Mouse (Mus musculus) olfactory bulb, adult 2 months (tissue): Measurements from ENCODE around the gene Crtc1.

Source experiments
- CTCF ChIP-seq: fragments of 200-500 bp; IDR thresholded peaks from 2 replicates; pipeline ENCODE4 v1.5.1; 2012; ENCODE audit warnings: low read depth, mild to moderate bottlenecking, low read length, moderate library complexity; ENCODE audit not compliant: insufficient read depth
- POLR2A ChIP-seq: fragments of 200-500 bp; IDR thresholded peaks from 2 replicates; pipeline ENCODE4 v1.6.1; 2012; ENCODE audit warnings: mild to moderate bottlenecking, low read depth, low read length, moderate library complexity; ENCODE audit not compliant: insufficient read depth

- TF ChIP-seq CTCF (no peak), POLR2A (no peak)
Measured at GRCm38 (mm10) chr8:70406427-70407069, 32.8 kb downstream of the Crtc1 start.
